Mouse (Mus musculus) midbrain, embryonic 12.5 days (tissue): ENCODE data around the gene Ace3. TPM values are rescaled to one million over a fixed set of nuclear protein-coding genes. Genes with fewer than 3 reads are reported as not detected.

Experiments
- ATAC-seq: fragments of 200-750 bp; cut with Nextera tagmentation; 2 replicates; pipeline ENCODE4 v1.8.0; 2017; ENCODE audit warnings: low read depth, moderate TSS enrichment, moderate library complexity; ENCODE audit not compliant: low FRiP score
- H3K27ac ChIP-seq: fragments of 300-500 bp; sonication (generic); replicated peaks from 2 replicates; pipeline ENCODE4 v1.5.1; 2016; ENCODE audit warnings: mild to moderate bottlenecking
- H3K27me3 ChIP-seq: fragments of 300-500 bp; sonication (generic); 2 replicates; pipeline ENCODE4 v1.6.1; 2016; ENCODE audit warnings: mild to moderate bottlenecking
- H3K36me3 ChIP-seq: fragments of 300-500 bp; sonication (generic); 2 replicates; pipeline ENCODE4 v1.6.1; 2016
- H3K4me1 ChIP-seq: fragments of 300-500 bp; sonication (generic); 2 replicates; pipeline ENCODE4 v1.6.1; 2016
- H3K4me2 ChIP-seq: fragments of 300-500 bp; sonication (generic); replicated peaks from 2 replicates; pipeline ENCODE4 v1.6.1; 2016; ENCODE audit warnings: mild to moderate bottlenecking, moderate library complexity
- H3K4me3 ChIP-seq: fragments of 300-500 bp; sonication (generic); 2 replicates; pipeline ENCODE4 v1.5.1; 2016; ENCODE audit warnings: mild to moderate bottlenecking
- H3K9ac ChIP-seq: fragments of 300-500 bp; sonication (generic); replicated peaks from 2 replicates; pipeline ENCODE4 v1.6.1; 2016; ENCODE audit warnings: mild to moderate bottlenecking, moderate library complexity
- H3K9me3 ChIP-seq: fragments of 300-500 bp; sonication (generic); 2 replicates; pipeline ENCODE4 v1.6.1; 2016; ENCODE audit warnings: mild to moderate bottlenecking
- WGBS: fragments of 180-500 bp; shearing (Covaris S2); methylation state at CpG from one replicate; pipeline ENCODE4 v1.1.7; 2016; 5-methylcytosine and 5-hydroxymethylcytosine counted together
- polyA plus RNA-seq: library from polyadenylated mRNA; unstranded; fragments of >200 nt; fragmentation: Nextera tagmentation; extraction: Ambion mirVana; gene quantifications from 2 replicates; pipeline ENCODE4 v1.2.1, GENCODE M21; 2016

Gene Ace3
- not detected in 2 replicates for polyA plus RNA-seq

- H3K4me1 ChIP-seq = no peaks in the 10 kb centered on the region
- H3K27me3 ChIP-seq = no peaks in the 10 kb centered on the region
- H3K27ac ChIP-seq = no peak within 1 kb of the TSS
- no peaks in the 10 kb centered on the region for H3K9me3 ChIP-seq
- no peak within 1 kb of the TSS for H3K4me2 ChIP-seq
- H3K36me3 ChIP-seq = no peaks in the 10 kb centered on the region
- ATAC-seq = no peak
- H3K4me3 ChIP-seq = no peak within 1 kb of the TSS
- H3K9ac ChIP-seq = no peak within 1 kb of the TSS
- WGBS = 95% methylated on average over 3 of the region's 3 CpGs
These were observed at the start of gene Ace3 for GRCm38 (mm10) chr11:105994375-105994774. Gene Ace3 (plus strand): TSS chr11:105994675.

- Histone ChIP-seq H3K9me3 (no peaks in the 10 kb centered on the region), H3K4me2 (peak overlapping the region; percentile 94), H3K4me1 (peaks cover 11% of the 10 kb centered on the region; the same call in 1 of the 2 replicates), H3K4me3 (peak overlapping the region; percentile 74), H3K27me3 (peaks cover 56% of the 10 kb centered on the region), H3K9ac (0 out of 2 replicates have a peak overlapping the region, but pooled peaks have one; percentile 54), H3K27ac (no peak overlapping the region), H3K36me3 (no peaks in the 10 kb centered on the region)
- no peak for ATAC-seq
- WGBS = 81% methylated on average over 16 of the region's 16 CpGs
These were observed 49.5 kb upstream of the Ace3 start for GRCm38 (mm10) chr11:105944770-105945672.

- Histone ChIP-seq H3K27me3 (peaks cover 46% of the 10 kb centered on the region), H3K4me1 (peaks cover 11% of the 10 kb centered on the region; the same call in 1 of the 2 replicates), H3K9me3 (no peaks in the 10 kb centered on the region), H3K36me3 (no peaks in the 10 kb centered on the region), H3K27ac (no peak overlapping the region), H3K9ac (no peak overlapping the region), H3K4me3 (no peak overlapping the region), H3K4me2 (no peak overlapping the region)
- no peak for ATAC-seq
- 54% methylated on average over 11 of the region's 11 CpGs for WGBS
These were observed 47.8 kb upstream of the Ace3 start for GRCm38 (mm10) chr11:105946694-105947154.

- Histone ChIP-seq H3K9me3 (no peaks in the 10 kb centered on the region), H3K27ac (no peak overlapping the region), H3K27me3 (peaks cover 32% of the 10 kb centered on the region), H3K4me1 (peaks cover 11% of the 10 kb centered on the region; the same call in 1 of the 2 replicates), H3K4me2 (no peak overlapping the region), H3K36me3 (no peaks in the 10 kb centered on the region), H3K9ac (no peak overlapping the region), H3K4me3 (no peak overlapping the region)
- ATAC-seq = no peak
- WGBS = 82% methylated on average over 2 of the region's 2 CpGs
These were observed 46.2 kb upstream of the Ace3 start for GRCm38 (mm10) chr11:105948255-105948654.

- WGBS = 76% methylated on average over 4 of the region's 4 CpGs
- no peak overlapping the region for H3K4me3 ChIP-seq
- H3K36me3 ChIP-seq = no peaks in the 10 kb centered on the region
- no peaks in the 10 kb centered on the region for H3K9me3 ChIP-seq
- ATAC-seq = no peak
- no peak overlapping the region for H3K27ac ChIP-seq
- H3K27me3 ChIP-seq = peaks cover 9% of the 10 kb centered on the region
- H3K4me2 ChIP-seq = no peak overlapping the region
- no peak overlapping the region for H3K9ac ChIP-seq
- H3K4me1 ChIP-seq = no peaks in the 10 kb centered on the region
These were observed 44.0 kb upstream of the Ace3 start for GRCm38 (mm10) chr11:105950519-105950918.

GRCm38 (mm10) chr11:105951601-105952044 lies 42.9 kb upstream of the Ace3 start:
- Histone ChIP-seq H3K9me3 (no peaks in the 10 kb centered on the region), H3K27ac (no peak overlapping the region), H3K4me3 (no peak overlapping the region), H3K4me1 (no peaks in the 10 kb centered on the region), H3K4me2 (no peak overlapping the region), H3K9ac (no peak overlapping the region), H3K36me3 (no peaks in the 10 kb centered on the region), H3K27me3 (peaks cover 3% of the 10 kb centered on the region)
- 37% methylated on average over 3 of the region's 3 CpGs for WGBS
- ATAC-seq = no peak

- no peak for ATAC-seq
- H3K4me2 ChIP-seq = no peak overlapping the region
- 89% methylated on average over 9 of the region's 9 CpGs for WGBS
- no peaks in the 10 kb centered on the region for H3K36me3 ChIP-seq
- H3K27ac ChIP-seq = no peak overlapping the region
- H3K9ac ChIP-seq = no peak overlapping the region
- H3K4me3 ChIP-seq = no peak overlapping the region
- peaks cover 3% of the 10 kb centered on the region for H3K27me3 ChIP-seq
- no peaks in the 10 kb centered on the region for H3K9me3 ChIP-seq
- no peaks in the 10 kb centered on the region for H3K4me1 ChIP-seq
These were observed 42.4 kb upstream of the Ace3 start for GRCm38 (mm10) chr11:105952111-105952510.

GRCm38 (mm10) chr11:105952911-105953386 lies 41.5 kb upstream of the Ace3 start, which contains the start of gene Cyb561:
Gene Cyb561 (minus strand): TSS chr11:105953336.
- Histone ChIP-seq H3K4me3 (no peak within 1 kb of the TSS), H3K4me2 (no peak within 1 kb of the TSS)

GRCm38 (mm10) chr11:105953402-105953801 lies 41.1 kb upstream of the Ace3 start:
- no peak for ATAC-seq
- H3K4me3 ChIP-seq = no peak overlapping the region
- H3K4me1 ChIP-seq = no peaks in the 10 kb centered on the region
- no peak overlapping the region for H3K4me2 ChIP-seq
- H3K36me3 ChIP-seq = no peaks in the 10 kb centered on the region
- H3K9me3 ChIP-seq = no peaks in the 10 kb centered on the region
- H3K27ac ChIP-seq = no peak overlapping the region
- 87% methylated on average over 6 of the region's 6 CpGs for WGBS
- H3K27me3 ChIP-seq = no peaks in the 10 kb centered on the region; the same call in 1 of the 2 replicates
- H3K9ac ChIP-seq = no peak overlapping the region

More at GRCm38 (mm10) chr11:105952911-105953386, 41.5 kb upstream of the Ace3 start, which contains the start of gene Cyb561:
- Histone ChIP-seq H3K27me3 (no peaks in the 10 kb centered on the region; the same call in 1 of the 2 replicates), H3K4me1 (no peaks in the 10 kb centered on the region), H3K9ac (no peak within 1 kb of the TSS), H3K27ac (no peak within 1 kb of the TSS), H3K9me3 (no peaks in the 10 kb centered on the region), H3K36me3 (no peaks in the 10 kb centered on the region)
- ATAC-seq = no peak
- WGBS = 82% methylated on average over 12 of the region's 12 CpGs

- Histone ChIP-seq H3K27me3 (no peaks in the 10 kb centered on the region), H3K9ac (no peak overlapping the region), H3K27ac (no peak overlapping the region), H3K4me2 (no peak overlapping the region), H3K36me3 (no peaks in the 10 kb centered on the region), H3K9me3 (no peaks in the 10 kb centered on the region), H3K4me3 (no peak overlapping the region), H3K4me1 (no peaks in the 10 kb centered on the region)
- 89% methylated on average over 28 of the region's 28 CpGs for WGBS
- no peak for ATAC-seq
These were observed 38.6 kb upstream of the Ace3 start for GRCm38 (mm10) chr11:105955815-105956430.

- H3K9ac ChIP-seq = no peak overlapping the region
- H3K27me3 ChIP-seq = no peaks in the 10 kb centered on the region
- no peak overlapping the region for H3K4me3 ChIP-seq
- H3K4me1 ChIP-seq = no peaks in the 10 kb centered on the region
- ATAC-seq = no peak
- H3K36me3 ChIP-seq = no peaks in the 10 kb centered on the region
- no peak overlapping the region for H3K27ac ChIP-seq
- 52% methylated on average over 6 of the region's 6 CpGs for WGBS
- H3K9me3 ChIP-seq = no peaks in the 10 kb centered on the region
- no peak overlapping the region for H3K4me2 ChIP-seq
These were observed 37.0 kb upstream of the Ace3 start for GRCm38 (mm10) chr11:105957501-105957900.

GRCm38 (mm10) chr11:105958566-105958965 lies 35.9 kb upstream of the Ace3 start:
- Histone ChIP-seq H3K4me3 (no peak overlapping the region), H3K36me3 (no peaks in the 10 kb centered on the region), H3K4me2 (no peak overlapping the region), H3K9me3 (no peaks in the 10 kb centered on the region), H3K9ac (no peak overlapping the region), H3K27ac (no peak overlapping the region), H3K27me3 (no peaks in the 10 kb centered on the region), H3K4me1 (no peaks in the 10 kb centered on the region)
- no peak for ATAC-seq
- 68% methylated on average over 1 of the region's 1 CpGs for WGBS
